Mouse (Mus musculus) ES-Bruce4 (cell line): Measurements from ENCODE around the gene Lgmn.

Experiments used
- EP300 ChIP-seq: IDR thresholded peaks from 2 replicates; pipeline ENCODE4 v1.6.1; 2011; ENCODE audit warnings: low read depth, low read length; ENCODE audit not compliant: insufficient read depth
- POLR2A ChIP-seq: IDR thresholded peaks from one replicate; pipeline ENCODE4 v1.8.1; 2011; ENCODE audit warnings: low read length; ENCODE audit not compliant: insufficient read depth

DNA sequence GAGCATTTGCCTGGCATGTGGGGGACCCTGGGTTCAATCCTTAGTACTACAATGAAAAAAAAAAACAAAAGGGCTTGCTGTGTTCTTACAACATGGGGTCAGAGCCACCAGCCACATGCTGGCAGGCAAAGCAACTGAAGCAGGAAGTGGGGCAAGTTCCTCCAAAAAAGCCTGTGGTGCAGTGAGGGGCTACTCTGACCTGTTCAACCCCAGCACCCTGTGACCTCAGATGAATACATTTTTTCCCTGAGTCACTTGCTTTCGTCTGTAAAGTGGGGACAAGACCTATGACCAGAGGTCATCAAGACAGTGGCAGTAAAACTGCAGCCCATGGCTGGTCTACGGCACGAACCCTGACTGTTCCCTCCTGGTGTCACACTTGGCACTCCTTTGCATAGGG is 72.5 kb downstream of the Lgmn start:
- no peak for TF ChIP-seq EP300
- no peak for TF ChIP-seq POLR2A
